Mouse (Mus musculus) forebrain, embryonic 11.5 days (tissue): ENCODE data around the gene Gm9964. TPM values are rescaled to one million over a fixed set of nuclear protein-coding genes. Genes with fewer than 3 reads are reported as not detected.
"Not testable (repeated sequence)": the region's sequence is repeated elsewhere in the genome, so short reads cannot be mapped to it uniquely, and the experiment has no call there.

Experiments used
- ATAC-seq: fragments of 200-750 bp; cut with Nextera tagmentation; replicated peaks from 2 replicates; pipeline ENCODE4 v1.8.0; 2017; ENCODE audit warnings: moderate TSS enrichment; ENCODE audit not compliant: low FRiP score
- DNase-seq: peaks from one replicate; pipeline ENCODE4 v3.0.0-alpha.2; 2017; ENCODE audit warnings: low spot score
- H3K27ac ChIP-seq: fragments of 300-500 bp; sonication (generic); 2 replicates; pipeline ENCODE4 v1.5.1; 2014; ENCODE audit warnings: low read depth, low read length
- H3K27me3 ChIP-seq: fragments of 300-500 bp; sonication (generic); 2 replicates; pipeline ENCODE4 v1.6.1; 2014; ENCODE audit warnings: mild to moderate bottlenecking, low read length, mixed read lengths; ENCODE audit not compliant: control insufficient read depth, insufficient read depth
- H3K36me3 ChIP-seq: fragments of 300-500 bp; sonication (generic); 2 replicates; pipeline ENCODE4 v1.6.1; 2014; ENCODE audit warnings: mild to moderate bottlenecking, low read length, moderate library complexity, mixed read lengths; ENCODE audit not compliant: control insufficient read depth, insufficient read depth
- H3K4me1 ChIP-seq: fragments of 300-500 bp; sonication (generic); replicated peaks from 2 replicates; pipeline ENCODE4 v1.6.1; 2014; ENCODE audit warnings: low read length, mixed read lengths; ENCODE audit not compliant: control insufficient read depth, insufficient read depth
- H3K4me2 ChIP-seq: fragments of 300-500 bp; sonication (generic); 2 replicates; pipeline ENCODE4 v1.6.1; 2014; ENCODE audit warnings: low read depth, mild to moderate bottlenecking, low read length, moderate library complexity, mixed read lengths; ENCODE audit not compliant: severe bottlenecking
- H3K4me3 ChIP-seq: fragments of 300-500 bp; sonication (generic); 2 replicates; pipeline ENCODE4 v1.5.1; 2014; ENCODE audit warnings: low read depth, low read length
- H3K9ac ChIP-seq: fragments of 300-500 bp; sonication (generic); 2 replicates; pipeline ENCODE4 v1.6.1; 2014; ENCODE audit warnings: low read length
- H3K9me3 ChIP-seq: fragments of 300-500 bp; sonication (generic); 2 replicates; pipeline ENCODE4 v1.6.1; 2016; ENCODE audit warnings: low read length, mixed read lengths; ENCODE audit not compliant: control insufficient read depth
- WGBS: fragments of 180-500 bp; shearing (Covaris S2); extraction: QIAGEN DNeasy Blood & Tissue Kit; methylation state at CpG from one replicate; pipeline ENCODE4 v1.1.7; 2014; 5-methylcytosine and 5-hydroxymethylcytosine counted together
- polyA plus RNA-seq: library from polyadenylated mRNA; unstranded; fragments of >200 nt; fragmentation: Nextera tagmentation; extraction: Ambion mirVana; gene quantifications from 2 replicates; pipeline ENCODE4 v1.2.1, GENCODE M21; 2014

The Gm9964 gene
- polyA plus RNA-seq, 1 experiment from 2014 or later: not detected

- Histone ChIP-seq H3K27me3 (no peaks in the 10 kb centered on the region), H3K4me2 (no peak overlapping the region), H3K36me3 (no peaks in the 10 kb centered on the region), H3K9ac (no peak overlapping the region), H3K4me3 (no peak overlapping the region), H3K27ac (no peak overlapping the region), H3K9me3 (no peaks in the 10 kb centered on the region), H3K4me1 (no peaks in the 10 kb centered on the region)
- DNase-seq (no peak), ATAC-seq (no peak)
- 63% methylated on average over 2 of the region's 2 CpGs for WGBS
These were observed 16.8 kb downstream of the Gm9964 start for GRCm38 (mm10) chr11:79279732-79280405.

- 89% methylated on average over 4 of the region's 4 CpGs for WGBS
- Histone ChIP-seq H3K27me3 (no peaks in the 10 kb centered on the region), H3K4me3 (no peak overlapping the region), H3K27ac (no peak overlapping the region), H3K9me3 (no peaks in the 10 kb centered on the region), H3K36me3 (no peaks in the 10 kb centered on the region), H3K4me1 (no peaks in the 10 kb centered on the region), H3K9ac (no peak overlapping the region), H3K4me2 (no peak overlapping the region)
- no peak for ATAC-seq
- no peak for DNase-seq
These were observed 22.9 kb downstream of the Gm9964 start for GRCm38 (mm10) chr11:79273757-79274156.

- Histone ChIP-seq H3K4me3 (no peak overlapping the region), H3K4me2 (no peak overlapping the region), H3K9me3 (no peaks in the 10 kb centered on the region), H3K27me3 (no peaks in the 10 kb centered on the region), H3K36me3 (no peaks in the 10 kb centered on the region), H3K4me1 (no peaks in the 10 kb centered on the region), H3K9ac (no peak overlapping the region), H3K27ac (no peak overlapping the region)
- no peak for ATAC-seq
- 79% methylated on average over 4 of the region's 4 CpGs for WGBS
- DNase-seq: no peak
These were observed 23.7 kb downstream of the Gm9964 start for GRCm38 (mm10) chr11:79273039-79273438.

GRCm38 (mm10) chr11:79267171-79267570, 29.5 kb downstream of the Gm9964 start:
- no peak for ATAC-seq
- Histone ChIP-seq H3K4me1 (no peaks in the 10 kb centered on the region), H3K4me3 (no peak overlapping the region), H3K36me3 (no peaks in the 10 kb centered on the region), H3K27me3 (no peaks in the 10 kb centered on the region), H3K4me2 (no peak overlapping the region), H3K9ac (no peak overlapping the region), H3K27ac (no peak overlapping the region), H3K9me3 (no peaks in the 10 kb centered on the region)
- 50% methylated on average over 1 of the region's 1 CpGs for WGBS
- no peak for DNase-seq

- H3K36me3 ChIP-seq: no peaks in the 10 kb centered on the region
- H3K9me3 ChIP-seq: no peaks in the 10 kb centered on the region
- DNase-seq (no peak), ATAC-seq (no peak)
- 70% methylated on average over 3 of the region's 3 CpGs for WGBS
- no peak overlapping the region for H3K4me2 ChIP-seq
- no peaks in the 10 kb centered on the region for H3K27me3 ChIP-seq
- H3K9ac ChIP-seq: no peak overlapping the region
- no peak overlapping the region for H3K27ac ChIP-seq
- no peak overlapping the region for H3K4me3 ChIP-seq
- no peaks in the 10 kb centered on the region for H3K4me1 ChIP-seq
These were observed 32.3 kb downstream of the Gm9964 start for GRCm38 (mm10) chr11:79264376-79264775.

GRCm38 (mm10) chr11:79260126-79260525, 36.6 kb downstream of the Gm9964 start:
- 84% methylated on average over 4 of the region's 4 CpGs for WGBS
- H3K9ac ChIP-seq, ATAC-seq, H3K9me3 ChIP-seq, H3K36me3 ChIP-seq, H3K27me3 ChIP-seq, H3K4me3 ChIP-seq, H3K4me2 ChIP-seq, H3K27ac ChIP-seq, H3K4me1 ChIP-seq, DNase-seq: not testable (repeated sequence)

- no peaks in the 10 kb centered on the region for H3K4me1 ChIP-seq
- H3K27me3 ChIP-seq: no peaks in the 10 kb centered on the region
- DNase-seq: no peak
- no peak for ATAC-seq
- H3K4me2 ChIP-seq: no peak overlapping the region
- H3K27ac ChIP-seq: no peak overlapping the region
- no peaks in the 10 kb centered on the region for H3K36me3 ChIP-seq
- WGBS: 85% methylated on average over 6 of the region's 6 CpGs
- no peak overlapping the region for H3K9ac ChIP-seq
- H3K4me3 ChIP-seq: no peak overlapping the region
- H3K9me3 ChIP-seq: no peaks in the 10 kb centered on the region
These were observed 38.0 kb downstream of the Gm9964 start for GRCm38 (mm10) chr11:79258738-79259137.

GRCm38 (mm10) chr11:79254391-79255098, 42.2 kb downstream of the Gm9964 start, which contains the start of gene Wsb1:
TSS of gene Wsb1 (minus strand) at chr11:79254671.
- Histone ChIP-seq H3K4me1 (peaks cover 3% of the 10 kb centered on the region; the same call in 1 of the 2 replicates), H3K27ac (peak within 1 kb of the TSS; percentile 93), H3K4me3 (peak within 1 kb of the TSS; percentile 95), H3K9ac (peak within 1 kb of the TSS; percentile 98), H3K9me3 (no peaks in the 10 kb centered on the region), H3K27me3 (no peaks in the 10 kb centered on the region), H3K4me2 (peak within 1 kb of the TSS; percentile 80), H3K36me3 (peaks cover 5% of the 10 kb centered on the region; the same call in 1 of the 2 replicates)
- 2% methylated on average over 50 of the region's 50 CpGs for WGBS
- peak; percentile 97 for DNase-seq
- ATAC-seq: peak; percentile 96
